Mouse (Mus musculus) lung, adult 10 weeks (tissue): ENCODE measurements around the gene Hnrnpa2b1. TPM values are rescaled to one million over a fixed set of nuclear protein-coding genes. Genes with fewer than 3 reads are reported as not detected.

Experiments
- polyA plus RNA-seq: library from polyadenylated mRNA; stranded (reverse); fragments of 350-450 nt; fragmentation: Illumina TruSeq; extraction: RNeasy Lipid Tissue Mini Kit (QIAGEN cat#74804); gene quantifications from one replicate; pipeline ENCODE4 v1.2.3, GENCODE M21; 2014; ENCODE audit warnings: low read depth, low replicate concordance; ENCODE audit not compliant: insufficient read depth

Hnrnpa2b1 gene
- 417 TPM for polyA plus RNA-seq

GRCm38 (mm10) chr6:51469715-51470310 is at the start of gene Hnrnpa2b1:
TSS of gene Hnrnpa2b1 (minus strand) at chr6:51469894.

GRCm38 (mm10) chr6:51470311-51471178 is 851 bp upstream of the Hnrnpa2b1 start, which contains the start of gene Cbx3:
TSS of gene Cbx3 (plus strand) at chr6:51470360.

GRCm38 (mm10) chr6:51432535-51433397 is 36.9 kb downstream of the Hnrnpa2b1 start, which contains the start of gene Nfe2l3:
TSS of gene Nfe2l3 (plus strand) at chr6:51432670.

Other genes starting within 250 kb of the Hnrnpa2b1 start
- gene Nfe2l3, start 37.2 kb downstream of the Hnrnpa2b1 start, polyA plus RNA-seq = 1.8 TPM
- 88.8 TPM for gene Cbx3, start 466 bp upstream of the Hnrnpa2b1 start, polyA plus RNA-seq
- 15.4 TPM for gene Snx10, start 54.0 kb upstream of the Hnrnpa2b1 start, polyA plus RNA-seq